Mouse (Mus musculus): Measurements from ENCODE around the gene Sema6d. TPM values are rescaled to one million over a fixed set of nuclear protein-coding genes. Genes with fewer than 3 reads are reported as not detected.

Sema6d gene
- polyA plus RNA-seq, 1 experiment = 33.4 TPM

GRCm38 (mm10) chr2:124460956-124461355, 371.2 kb downstream of the Sema6d start:
- DNase-seq (ENCODE audit: extremely low spot score in 1 of 2, low spot score in 1 of 2) = no peak

- DNase-seq (ENCODE audit: extremely low spot score in 1 of 2, low spot score in 1 of 2) = no peak
Observed at GRCm38 (mm10) chr2:124461378-124461851, 371.6 kb downstream of the Sema6d start.

DNA sequence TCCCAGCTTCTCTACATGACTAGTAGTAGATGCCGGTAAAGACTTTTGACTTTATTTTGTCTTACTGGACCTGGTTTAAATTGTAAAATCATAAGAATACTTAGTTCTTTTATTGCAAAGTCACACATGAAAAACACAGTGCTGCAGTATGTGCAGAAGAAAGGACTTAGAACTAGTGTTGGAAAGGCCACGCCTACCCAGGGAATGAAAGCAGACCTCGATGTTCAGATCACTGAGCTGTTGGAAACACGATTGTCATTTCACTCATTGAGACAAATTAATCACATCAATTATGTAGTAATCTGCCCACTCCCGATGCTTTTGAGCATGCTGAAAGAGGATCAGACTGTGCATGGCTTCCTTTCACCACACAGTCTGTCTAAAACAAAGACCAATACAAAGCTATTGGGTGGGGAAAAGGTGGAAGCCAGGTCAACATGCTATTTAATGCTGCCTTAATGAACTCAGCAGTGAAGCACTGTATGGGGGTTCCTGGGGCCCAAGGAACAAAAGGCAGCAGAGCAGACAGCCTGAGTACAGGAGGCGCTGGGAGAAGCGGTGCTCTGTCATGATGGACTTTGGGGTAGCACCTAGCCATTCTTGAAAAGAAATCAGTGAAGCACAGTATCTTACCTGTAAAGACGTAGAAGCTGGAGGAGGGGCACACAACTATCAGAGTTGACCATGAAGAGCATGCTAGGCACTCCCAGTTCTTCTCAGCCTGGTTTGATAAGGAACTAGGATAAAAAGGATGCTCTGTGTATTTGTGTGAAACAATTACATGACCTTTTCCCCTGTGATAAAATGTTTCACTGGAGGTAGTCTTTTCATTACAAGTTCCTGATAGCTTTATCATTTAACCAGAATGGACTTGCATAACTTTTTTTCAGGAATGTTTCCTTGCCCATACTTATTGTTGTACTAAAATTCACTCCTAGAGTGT, 375.5 kb downstream of the Sema6d start:
- DNase-seq (ENCODE audit: extremely low spot score in 1 of 2, low spot score in 1 of 2) = no peak

- no peak for DNase-seq (ENCODE audit: extremely low spot score in 1 of 2, low spot score in 1 of 2)
Observed at GRCm38 (mm10) chr2:124467429-124467828, 377.7 kb downstream of the Sema6d start.

DNA sequence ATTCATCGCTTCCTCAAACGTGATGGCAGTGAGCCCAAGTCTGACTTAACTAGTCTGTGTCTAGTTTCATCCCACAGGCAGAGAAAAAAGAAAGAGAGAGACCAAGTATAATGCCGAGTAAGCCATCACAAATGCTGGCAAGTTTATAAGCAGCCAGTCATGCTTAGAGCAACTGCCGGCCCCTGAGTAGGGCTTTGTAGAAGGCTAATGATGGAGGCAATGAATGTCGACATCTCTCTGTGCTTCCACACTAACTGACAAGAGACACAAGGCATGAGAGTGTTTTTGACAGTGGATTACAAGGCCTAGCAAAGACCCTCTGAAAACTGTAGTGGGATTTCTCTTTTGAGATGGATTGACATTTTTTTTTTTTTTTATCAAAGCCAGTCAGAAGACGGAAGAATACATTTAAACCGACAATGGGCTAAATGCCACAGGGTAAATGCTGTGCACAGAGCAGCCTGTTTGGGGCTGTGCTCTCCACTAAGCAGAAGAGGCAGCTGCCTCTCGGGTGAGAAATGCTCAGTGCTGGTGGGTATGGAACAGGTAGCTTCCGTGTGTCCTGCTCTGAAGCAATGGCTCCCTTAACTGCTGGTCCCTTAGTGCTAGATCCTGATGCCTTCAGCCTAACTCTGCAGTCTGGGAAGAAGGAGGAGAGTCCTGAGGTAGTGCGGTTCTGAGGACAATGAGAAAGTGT, 380.7 kb downstream of the Sema6d start:
- DNase-seq (ENCODE audit: extremely low spot score in 1 of 2, low spot score in 1 of 2) = no peak

DNA sequence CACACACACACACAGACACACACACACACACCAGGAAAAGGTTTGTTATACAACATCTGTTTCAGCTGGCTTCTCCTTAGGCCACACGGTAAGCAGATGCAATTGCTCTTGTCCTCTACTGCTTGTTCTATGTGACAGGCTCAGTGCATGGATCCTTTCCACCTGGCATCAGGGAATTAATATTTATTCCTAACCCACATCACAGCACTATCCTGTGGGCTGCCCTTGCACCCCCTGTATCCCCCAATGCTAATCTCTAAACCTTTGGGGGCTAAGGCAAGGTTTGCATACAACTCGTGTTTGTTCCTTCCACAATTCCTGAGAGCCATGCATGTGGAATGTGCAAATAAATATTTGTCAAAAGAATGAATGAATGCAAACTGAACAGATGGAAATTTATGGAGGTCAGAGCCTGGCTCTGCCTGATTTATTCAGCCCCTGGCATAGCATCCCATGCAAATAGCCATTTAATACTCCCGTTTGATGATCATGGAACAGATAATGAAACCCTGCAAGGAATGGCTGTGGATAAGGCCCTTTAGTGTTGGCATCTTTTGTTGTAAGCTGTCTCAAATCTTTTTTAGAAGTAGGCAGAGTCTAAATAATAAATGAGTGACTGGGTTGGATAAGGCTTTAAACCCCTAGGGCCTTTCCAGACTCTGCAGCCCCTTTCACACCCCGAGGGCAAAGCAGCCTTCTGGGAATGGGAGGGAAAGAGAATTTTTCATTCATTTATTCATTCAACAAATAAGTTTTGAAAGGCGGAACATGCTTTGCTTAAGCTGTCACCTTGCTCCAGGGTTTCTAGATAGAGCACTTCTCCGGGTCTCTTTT, 383.1 kb downstream of the Sema6d start:
- no peak for DNase-seq (ENCODE audit: extremely low spot score in 1 of 2, low spot score in 1 of 2)

GRCm38 (mm10) chr2:124477904-124478303, 388.1 kb downstream of the Sema6d start:
- DNase-seq (ENCODE audit: extremely low spot score in 1 of 2, low spot score in 1 of 2) = no peak

DNA sequence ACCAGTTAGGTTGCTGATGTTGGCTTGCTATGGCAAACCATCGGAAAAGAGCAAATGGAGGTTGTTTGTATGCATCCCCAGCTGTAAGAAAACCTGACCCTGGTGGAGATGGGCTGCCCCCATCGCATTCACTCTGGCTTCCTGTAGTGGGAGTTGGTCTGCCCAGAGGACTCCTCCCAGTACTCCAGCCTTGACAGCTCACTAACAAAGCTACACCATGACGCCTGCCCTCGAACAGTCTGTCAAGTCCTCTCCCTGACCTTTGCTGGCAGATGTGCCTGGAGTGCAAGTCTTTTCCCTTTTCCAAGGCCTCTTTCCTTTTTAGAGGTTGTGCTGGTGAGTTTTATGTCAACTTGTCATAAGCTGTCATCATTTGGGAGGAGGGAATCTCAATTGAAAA, 388.8 kb downstream of the Sema6d start:
- no peak for DNase-seq (ENCODE audit: extremely low spot score in 1 of 2, low spot score in 1 of 2)

GRCm38 (mm10) chr2:124485761-124486160, 396.0 kb downstream of the Sema6d start:
- DNase-seq (ENCODE audit: extremely low spot score in 1 of 2, low spot score in 1 of 2) = no peak

GRCm38 (mm10) chr2:124490010-124490801, 400.4 kb downstream of the Sema6d start:
- DNase-seq (ENCODE audit: extremely low spot score in 1 of 2, low spot score in 1 of 2) = peak in 1 of 2 experiments; percentile 58

DNA sequence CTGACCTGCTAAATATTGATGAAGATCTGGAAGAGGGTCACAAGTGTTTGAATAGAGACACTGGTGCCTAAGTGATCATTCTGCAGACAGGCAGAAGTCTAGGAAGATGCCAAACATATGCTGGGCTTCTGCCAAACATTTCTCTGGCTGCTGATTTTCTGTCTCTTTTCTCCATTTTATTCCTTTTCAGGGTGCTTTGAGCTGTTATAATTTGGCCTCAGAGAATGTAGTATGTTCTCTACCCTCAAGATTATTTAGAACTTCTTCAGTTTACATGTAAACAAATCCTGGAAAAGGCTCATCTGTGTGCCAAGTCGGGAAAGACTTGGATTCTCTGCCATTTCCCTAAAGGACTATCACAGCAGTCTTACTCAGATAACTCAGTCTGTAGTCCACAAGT, 406.0 kb downstream of the Sema6d start:
- DNase-seq (ENCODE audit: extremely low spot score in 1 of 2, low spot score in 1 of 2) = peak in 1 of 2 experiments; percentile 28

DNA sequence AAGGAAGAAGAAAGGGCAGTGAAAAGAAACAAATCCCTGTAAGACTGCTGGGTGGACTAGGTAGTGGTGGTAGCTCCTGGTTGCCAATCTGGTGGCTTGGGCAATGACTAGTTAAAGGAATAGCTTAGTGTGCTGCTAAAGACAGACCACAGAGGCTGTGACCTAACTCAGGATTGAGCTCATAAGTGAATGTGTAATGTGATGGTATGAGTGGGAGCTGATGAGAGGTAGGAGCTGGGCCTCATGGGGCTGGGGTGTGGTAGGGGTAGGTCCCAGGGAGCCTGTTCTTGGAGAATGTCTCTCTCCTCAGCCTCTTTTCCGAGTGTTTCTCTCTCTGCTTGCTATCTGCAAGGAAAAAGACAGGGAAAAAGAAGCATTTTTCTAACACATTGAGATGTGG, 409.9 kb downstream of the Sema6d start:
- no peak for DNase-seq (ENCODE audit: extremely low spot score in 1 of 2, low spot score in 1 of 2)

DNA sequence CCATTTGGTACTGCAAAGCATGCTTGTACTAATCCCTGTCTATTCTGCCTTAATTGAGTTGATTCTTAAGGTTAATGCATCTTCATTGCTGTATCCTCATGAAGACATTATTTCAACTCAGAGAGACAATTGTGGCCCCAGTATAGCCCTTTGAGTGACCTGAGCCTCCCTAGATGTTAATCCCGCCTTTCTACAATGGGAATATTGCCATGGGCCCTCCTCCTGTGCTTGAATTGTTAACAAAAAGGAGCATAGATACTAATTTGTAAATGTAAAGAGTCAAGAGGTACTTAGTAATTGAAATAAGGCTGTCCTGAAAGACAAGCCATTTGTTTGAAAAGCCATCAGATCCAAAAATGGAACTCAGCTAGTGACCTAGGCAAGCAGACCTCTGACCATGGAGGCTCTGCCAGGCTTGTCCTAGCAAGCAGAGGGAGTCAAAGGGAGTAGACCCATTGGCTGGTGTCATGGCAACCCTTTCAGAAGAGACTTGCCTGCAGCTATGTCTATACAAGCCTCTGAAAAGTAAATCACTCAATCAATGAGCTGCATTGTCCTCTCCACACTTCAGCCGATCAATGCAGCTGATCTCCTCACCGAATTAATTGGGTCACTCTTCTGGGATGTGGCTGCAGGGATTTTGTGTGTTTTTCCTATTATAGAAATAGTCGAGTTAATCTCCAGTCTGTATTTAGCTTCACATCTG, 416.2 kb downstream of the Sema6d start:
- no peak for DNase-seq (ENCODE audit: extremely low spot score in 1 of 2, low spot score in 1 of 2)

DNA sequence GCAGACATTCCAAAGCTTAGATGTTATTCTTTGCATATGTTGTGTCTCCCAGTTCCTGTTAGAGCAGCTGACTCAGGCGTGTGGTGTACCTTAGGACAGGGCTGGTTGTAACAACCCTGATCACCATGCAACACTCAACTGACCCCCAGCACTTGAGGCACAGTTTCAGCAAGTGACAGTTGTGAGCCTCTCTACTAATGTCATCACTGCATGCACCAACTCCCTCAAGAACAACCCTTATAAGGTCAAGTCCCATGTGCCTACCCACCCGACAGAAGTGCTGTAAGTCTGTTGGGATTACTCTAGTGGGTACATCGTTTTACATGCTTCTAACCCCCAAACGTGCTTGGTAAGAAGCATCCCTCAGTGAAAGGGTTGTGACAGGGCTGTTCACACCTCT, 418.0 kb downstream of the Sema6d start:
- DNase-seq (ENCODE audit: extremely low spot score in 1 of 2, low spot score in 1 of 2) = no peak

DNA sequence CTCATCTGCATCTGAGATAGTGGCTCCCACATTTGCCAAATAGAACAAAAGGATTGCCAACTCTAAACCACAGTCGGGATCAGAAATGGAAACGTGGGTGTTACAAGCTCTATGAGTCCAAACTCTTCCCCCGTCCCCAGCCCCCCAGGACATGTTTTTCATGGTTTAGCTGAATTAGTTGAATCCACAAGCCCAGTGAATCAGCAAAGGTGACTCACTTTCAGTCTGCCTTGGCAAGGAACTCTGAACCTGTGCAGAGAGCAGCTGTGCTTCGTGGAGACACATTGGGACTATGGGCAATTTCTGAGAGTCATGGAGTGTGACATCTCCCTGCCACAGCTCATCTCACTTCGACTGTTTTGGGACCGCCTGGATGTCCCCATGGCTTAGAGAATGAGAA, 419.7 kb downstream of the Sema6d start:
- DNase-seq (ENCODE audit: extremely low spot score in 1 of 2, low spot score in 1 of 2) = peak; percentile 38 to 73

DNA sequence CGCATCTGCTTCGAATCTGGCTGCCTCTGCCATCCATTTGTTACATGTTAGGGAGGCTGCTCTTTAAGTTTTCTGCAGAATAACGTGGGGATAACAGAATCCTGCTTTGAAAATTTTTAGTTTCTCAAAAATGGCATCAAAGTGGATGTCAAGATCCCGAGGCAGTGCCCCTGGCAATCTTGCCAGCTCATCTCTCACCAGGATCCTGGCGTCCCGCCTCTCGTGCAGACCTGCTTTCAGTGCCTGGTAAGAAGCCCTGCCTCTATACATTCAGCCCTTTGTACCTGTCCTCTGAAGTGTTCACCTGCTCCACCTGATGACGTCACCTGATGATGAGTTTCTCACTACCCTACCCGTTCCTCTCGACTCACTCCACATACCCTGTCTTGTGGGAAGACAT, 422.1 kb downstream of the Sema6d start:
- no peak for DNase-seq (ENCODE audit: extremely low spot score in 1 of 2, low spot score in 1 of 2)

DNA sequence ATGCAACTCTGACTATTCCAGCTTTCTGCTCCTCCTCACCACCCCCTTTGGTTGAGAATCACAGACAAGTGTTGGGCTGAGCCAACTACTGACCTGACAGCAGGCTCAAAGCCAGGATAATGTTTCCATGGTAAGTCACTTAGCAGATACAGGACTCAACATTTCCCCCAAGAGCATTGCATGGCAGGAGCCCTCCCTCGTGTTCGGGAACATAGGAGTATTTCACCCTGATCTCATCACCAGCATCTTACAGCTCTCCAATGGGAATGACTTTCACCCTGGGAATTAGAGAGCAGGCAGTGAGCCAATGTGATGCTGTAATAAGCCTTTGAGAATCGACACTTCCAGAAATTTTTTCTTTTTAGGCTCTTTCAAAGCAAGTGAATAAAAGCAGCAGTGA, 432.7 kb downstream of the Sema6d start:
- DNase-seq (ENCODE audit: extremely low spot score in 1 of 2, low spot score in 1 of 2) = no peak

DNA sequence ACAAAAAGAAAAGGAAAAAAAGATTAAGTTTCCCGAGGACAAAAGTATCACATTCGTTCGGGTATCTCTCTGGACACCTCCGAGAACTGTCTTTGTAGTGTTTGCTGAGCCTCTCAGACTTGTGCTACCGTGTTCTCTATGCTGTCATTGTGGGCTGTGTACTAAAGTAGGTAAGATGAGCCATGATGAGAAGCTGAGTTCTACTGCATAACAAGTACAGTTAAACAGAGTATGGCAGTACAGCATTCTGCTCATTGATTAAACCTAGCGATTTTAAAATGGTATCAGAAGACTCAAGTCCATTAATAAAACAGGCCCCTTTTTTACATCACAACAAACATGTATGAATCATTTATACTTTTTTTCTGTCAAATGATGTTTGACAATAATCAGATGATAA, 433.9 kb downstream of the Sema6d start:
- DNase-seq (ENCODE audit: extremely low spot score in 1 of 2, low spot score in 1 of 2) = no peak

DNA sequence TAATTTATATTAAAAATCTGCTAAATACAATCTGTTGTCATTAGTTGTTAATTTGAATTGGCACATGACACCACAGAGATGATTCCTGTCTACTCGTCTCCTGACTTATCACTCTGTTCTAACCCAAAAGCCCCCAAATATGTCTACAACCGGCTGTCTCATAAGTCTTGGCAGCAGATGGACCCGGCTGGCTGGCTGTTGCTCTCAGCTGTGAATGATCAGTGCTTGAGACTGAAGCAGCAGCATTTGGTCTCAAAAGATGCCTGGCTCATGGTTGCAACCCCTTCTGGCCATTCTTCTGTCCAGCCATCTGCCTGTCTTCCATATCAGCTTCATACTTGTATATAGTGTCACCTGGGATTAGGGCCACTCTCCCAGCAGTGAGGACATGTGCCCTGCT, 434.4 kb downstream of the Sema6d start:
- DNase-seq (ENCODE audit: extremely low spot score in 1 of 2, low spot score in 1 of 2) = no peak

All from frontal cortex, adult 2 months (tissue).